Mouse (Mus musculus): ENCODE results near the gene Hck. TPM values are rescaled to one million over a fixed set of nuclear protein-coding genes. Genes with fewer than 3 reads are reported as not detected.

Hck gene
- polyA plus RNA-seq, 1 experiment, result 1.2 TPM

DNA sequence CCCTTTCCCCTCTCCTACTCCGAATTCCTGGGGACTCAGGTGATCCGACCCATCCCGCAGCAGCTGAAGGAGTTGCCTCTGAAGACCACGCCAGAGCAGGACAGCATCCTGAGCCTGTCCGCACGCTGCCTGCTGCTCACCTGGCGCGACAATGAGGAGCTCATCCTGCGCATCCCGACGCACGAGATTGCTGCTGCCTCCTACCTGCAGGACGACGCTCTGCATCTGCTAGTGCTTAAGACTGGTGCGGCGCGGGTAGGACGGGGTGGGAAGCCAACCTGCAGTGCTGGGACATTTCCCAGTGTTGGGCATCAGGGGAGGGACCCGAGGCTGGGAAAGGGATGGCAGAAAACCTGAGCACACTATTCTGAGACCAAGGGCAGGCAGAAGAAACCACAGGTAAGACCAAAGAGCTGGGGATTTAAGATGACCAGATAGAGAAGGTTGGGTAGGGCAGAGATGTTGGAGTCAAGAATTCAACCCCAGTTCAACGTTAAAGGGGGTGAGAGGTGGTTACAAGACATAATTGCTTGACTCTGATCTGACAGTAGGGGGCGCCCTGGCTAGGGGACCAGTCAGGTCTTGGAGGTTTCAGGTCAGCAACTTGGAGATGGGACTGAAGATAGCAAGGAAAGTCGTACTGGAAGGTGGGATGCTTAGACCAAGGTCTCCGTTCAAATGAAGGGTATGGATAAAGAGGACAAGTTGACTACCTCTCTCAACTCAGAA is 37.3 kb upstream of the Hck start:
- DNase-seq, result peak in 1 of 2 experiments; percentile 58
- Histone ChIP-seq H3K4me3 (replicated peaks; ENCODE audit: insufficient read depth, low read depth, low read length) (peak overlapping the region; percentile 25), H3K27me3 (ENCODE audit: control insufficient read depth, insufficient read depth, low read length) (no peaks in the 10 kb centered on the region), H3K4me1 (ENCODE audit: control insufficient read depth, insufficient read depth, low read length) (peaks cover 5% of the 10 kb centered on the region; the same call in 1 of the 2 replicates), H3K27ac (ENCODE audit: insufficient read depth, low read length) (no peak overlapping the region)
- WGBS, result 6% methylated on average over 23 of the region's 23 CpGs
- TF ChIP-seq POLR2A (IDR thresholded peaks at IDR 0.05; ENCODE audit: borderline replicate concordance, insufficient read depth, low read length), result no peak
- TF ChIP-seq CTCF (IDR thresholded peaks at IDR 0.05; ENCODE audit: borderline replicate concordance, insufficient read depth, low read depth, low read length), result peak; percentile 84

GRCm38 (mm10) chr2:153071491-153072184 is 36.6 kb upstream of the Hck start:
- H3K27me3 ChIP-seq (ENCODE audit: control insufficient read depth, insufficient read depth, low read length), result no peaks in the 10 kb centered on the region
- 2% methylated on average over 66 of the region's 67 CpGs for WGBS
- peak; percentile 35 to 46 for DNase-seq
- no peak overlapping the region for H3K4me3 ChIP-seq (replicated peaks; ENCODE audit: insufficient read depth, low read depth, low read length)
- no peak overlapping the region for H3K27ac ChIP-seq (ENCODE audit: insufficient read depth, low read length)
- peaks cover 5% of the 10 kb centered on the region; the same call in 1 of the 2 replicates for H3K4me1 ChIP-seq (ENCODE audit: control insufficient read depth, insufficient read depth, low read length)
- TF ChIP-seq POLR2A (IDR thresholded peaks at IDR 0.05; ENCODE audit: borderline replicate concordance, insufficient read depth, low read length) (no peak), CTCF (IDR thresholded peaks at IDR 0.05; ENCODE audit: borderline replicate concordance, insufficient read depth, low read depth, low read length) (no peak)

GRCm38 (mm10) chr2:153074651-153075050 is 33.6 kb upstream of the Hck start:
- Histone ChIP-seq H3K4me3 (replicated peaks; ENCODE audit: insufficient read depth, low read depth, low read length) (no peak overlapping the region), H3K27ac (ENCODE audit: insufficient read depth, low read length) (no peak overlapping the region), H3K27me3 (ENCODE audit: control insufficient read depth, insufficient read depth, low read length) (no peaks in the 10 kb centered on the region), H3K4me1 (ENCODE audit: control insufficient read depth, insufficient read depth, low read length) (peaks cover 5% of the 10 kb centered on the region; the same call in 1 of the 2 replicates)
- 89% methylated on average over 10 of the region's 10 CpGs for WGBS
- DNase-seq, result no peak
- TF ChIP-seq CTCF (IDR thresholded peaks at IDR 0.05; ENCODE audit: borderline replicate concordance, insufficient read depth, low read depth, low read length) (no peak), POLR2A (IDR thresholded peaks at IDR 0.05; ENCODE audit: borderline replicate concordance, insufficient read depth, low read length) (no peak)

- Histone ChIP-seq H3K27ac (ENCODE audit: insufficient read depth, low read length) (no peak overlapping the region), H3K4me3 (replicated peaks; ENCODE audit: insufficient read depth, low read depth, low read length) (no peak overlapping the region), H3K4me1 (ENCODE audit: control insufficient read depth, insufficient read depth, low read length) (peaks cover under 1% of the 10 kb centered on the region; the same call in 1 of the 2 replicates), H3K27me3 (ENCODE audit: control insufficient read depth, insufficient read depth, low read length) (no peaks in the 10 kb centered on the region)
- TF ChIP-seq POLR2A (IDR thresholded peaks at IDR 0.05; ENCODE audit: borderline replicate concordance, insufficient read depth, low read length) (no peak), CTCF (IDR thresholded peaks at IDR 0.05; ENCODE audit: borderline replicate concordance, insufficient read depth, low read depth, low read length) (no peak)
- 74% methylated on average over 2 of the region's 2 CpGs for WGBS
- no peak for DNase-seq
Observed at GRCm38 (mm10) chr2:153075961-153076360, 32.3 kb upstream of the Hck start.

GRCm38 (mm10) chr2:153080841-153081523 is 27.3 kb upstream of the Hck start:
- Histone ChIP-seq H3K27ac (ENCODE audit: insufficient read depth, low read length) (no peak overlapping the region), H3K27me3 (ENCODE audit: control insufficient read depth, insufficient read depth, low read length) (no peaks in the 10 kb centered on the region), H3K4me1 (ENCODE audit: control insufficient read depth, insufficient read depth, low read length) (no peaks in the 10 kb centered on the region), H3K4me3 (replicated peaks; ENCODE audit: insufficient read depth, low read depth, low read length) (no peak overlapping the region)
- peak; percentile 74 to 85 for DNase-seq
- no peak for TF ChIP-seq POLR2A (IDR thresholded peaks at IDR 0.05; ENCODE audit: borderline replicate concordance, insufficient read depth, low read length)
- peak; percentile 95 for TF ChIP-seq CTCF (IDR thresholded peaks at IDR 0.05; ENCODE audit: borderline replicate concordance, insufficient read depth, low read depth, low read length)
- 38% methylated on average over 32 of the region's 32 CpGs for WGBS

- Histone ChIP-seq H3K27ac (ENCODE audit: insufficient read depth, low read length) (no peak overlapping the region), H3K27me3 (ENCODE audit: control insufficient read depth, insufficient read depth, low read length) (no peaks in the 10 kb centered on the region), H3K4me1 (ENCODE audit: control insufficient read depth, insufficient read depth, low read length) (no peaks in the 10 kb centered on the region), H3K4me3 (replicated peaks; ENCODE audit: insufficient read depth, low read depth, low read length) (no peak overlapping the region)
- TF ChIP-seq CTCF (IDR thresholded peaks at IDR 0.05; ENCODE audit: borderline replicate concordance, insufficient read depth, low read depth, low read length) (no peak), POLR2A (IDR thresholded peaks at IDR 0.05; ENCODE audit: borderline replicate concordance, insufficient read depth, low read length) (no peak)
- DNase-seq, result no peak
- 79% methylated on average over 6 of the region's 6 CpGs for WGBS
Observed at GRCm38 (mm10) chr2:153081866-153082265, 26.4 kb upstream of the Hck start.

GRCm38 (mm10) chr2:153083275-153083674 is 25.0 kb upstream of the Hck start:
- no peak overlapping the region for H3K27ac ChIP-seq (ENCODE audit: insufficient read depth, low read length)
- no peak for DNase-seq
- WGBS, result 90% methylated on average over 8 of the region's 8 CpGs
- no peaks in the 10 kb centered on the region for H3K4me1 ChIP-seq (ENCODE audit: control insufficient read depth, insufficient read depth, low read length)
- no peak overlapping the region for H3K4me3 ChIP-seq (replicated peaks; ENCODE audit: insufficient read depth, low read depth, low read length)
- no peaks in the 10 kb centered on the region for H3K27me3 ChIP-seq (ENCODE audit: control insufficient read depth, insufficient read depth, low read length)
- TF ChIP-seq POLR2A (IDR thresholded peaks at IDR 0.05; ENCODE audit: borderline replicate concordance, insufficient read depth, low read length), result no peak
- TF ChIP-seq CTCF (IDR thresholded peaks at IDR 0.05; ENCODE audit: borderline replicate concordance, insufficient read depth, low read depth, low read length), result no peak
